Mouse (Mus musculus) cerebellum, adult 11 months (tissue): ENCODE data around the gene Ubald2.

Experiments
- DNase-seq: peaks from one replicate; pipeline ENCODE4 v3.0.0; 2022

Gene Ubald2

DNA sequence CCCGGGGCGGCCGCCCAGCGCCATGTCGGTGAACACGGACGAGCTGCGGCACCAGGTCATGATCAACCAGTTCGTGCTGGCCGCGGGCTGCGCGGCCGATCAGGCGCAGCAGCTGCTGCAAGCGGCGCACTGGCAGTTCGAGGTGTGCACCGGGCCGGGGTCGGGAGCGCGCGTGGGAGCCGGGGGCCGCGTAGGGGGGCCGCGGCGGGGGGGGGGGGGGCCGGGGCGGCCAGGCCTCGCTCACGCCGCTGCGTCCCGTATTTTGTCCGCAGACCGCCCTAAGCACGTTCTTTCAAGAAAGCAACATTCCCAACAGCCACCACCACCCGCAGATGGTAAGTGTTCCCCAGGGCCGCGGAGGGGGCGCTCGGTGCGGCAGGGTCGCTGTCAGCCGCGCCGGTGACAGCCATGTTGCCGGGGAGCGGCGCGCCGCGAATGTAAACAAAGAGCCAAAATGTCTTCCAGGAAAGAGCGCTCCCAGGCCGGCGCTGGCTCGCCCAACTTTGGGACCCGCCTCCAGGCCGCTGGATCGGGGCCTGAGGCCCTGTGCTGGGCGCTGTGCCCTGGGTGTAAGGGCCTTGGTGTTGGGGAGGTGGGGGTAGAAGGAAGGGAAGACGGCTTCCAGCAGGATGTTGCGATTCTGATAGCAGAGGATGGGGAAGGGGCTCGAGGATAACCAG, 533 bp downstream of the Ubald2 start:
- peak; percentile 44 for DNase-seq

- DNase-seq, result no peak
These were observed 1.3 kb downstream of the Ubald2 start for GRCm38 (mm10) chr11:116434967-116435752.

DNA sequence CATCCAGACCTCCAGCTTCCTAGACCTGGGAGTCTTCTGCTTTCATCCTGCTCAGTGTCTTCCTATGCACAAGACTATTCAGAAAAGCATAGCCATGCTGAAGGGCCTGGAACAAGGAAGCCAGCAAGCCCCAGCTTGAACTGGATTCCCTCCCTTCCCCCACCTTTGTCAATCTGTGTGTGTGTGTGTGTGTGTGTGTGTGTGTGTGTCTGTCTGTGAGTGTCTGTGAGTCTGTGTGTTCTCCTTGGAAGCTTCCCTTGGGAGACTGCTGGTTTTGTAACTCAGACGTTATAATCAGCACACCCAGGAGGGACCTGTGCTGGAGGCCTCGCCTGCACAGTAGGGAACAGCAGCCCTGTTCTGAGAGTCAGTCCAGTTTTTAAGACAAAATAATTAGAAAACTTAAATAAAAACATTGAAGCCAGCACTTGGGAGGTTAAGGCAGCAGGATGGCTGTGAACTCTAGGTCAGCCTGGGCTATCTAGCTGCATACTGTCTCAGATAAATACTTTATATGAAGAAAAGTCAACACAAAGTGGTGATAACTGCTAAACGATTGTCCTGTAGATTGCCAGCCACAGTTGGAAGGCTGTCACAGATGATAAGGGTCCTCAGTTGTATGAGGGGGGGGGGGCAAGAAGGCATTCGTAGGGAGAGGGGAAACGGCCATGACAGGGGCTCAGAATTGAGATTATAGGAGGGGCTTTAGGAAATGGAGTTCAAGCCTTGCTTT, 2.3 kb downstream of the Ubald2 start:
- DNase-seq, result no peak

DNA sequence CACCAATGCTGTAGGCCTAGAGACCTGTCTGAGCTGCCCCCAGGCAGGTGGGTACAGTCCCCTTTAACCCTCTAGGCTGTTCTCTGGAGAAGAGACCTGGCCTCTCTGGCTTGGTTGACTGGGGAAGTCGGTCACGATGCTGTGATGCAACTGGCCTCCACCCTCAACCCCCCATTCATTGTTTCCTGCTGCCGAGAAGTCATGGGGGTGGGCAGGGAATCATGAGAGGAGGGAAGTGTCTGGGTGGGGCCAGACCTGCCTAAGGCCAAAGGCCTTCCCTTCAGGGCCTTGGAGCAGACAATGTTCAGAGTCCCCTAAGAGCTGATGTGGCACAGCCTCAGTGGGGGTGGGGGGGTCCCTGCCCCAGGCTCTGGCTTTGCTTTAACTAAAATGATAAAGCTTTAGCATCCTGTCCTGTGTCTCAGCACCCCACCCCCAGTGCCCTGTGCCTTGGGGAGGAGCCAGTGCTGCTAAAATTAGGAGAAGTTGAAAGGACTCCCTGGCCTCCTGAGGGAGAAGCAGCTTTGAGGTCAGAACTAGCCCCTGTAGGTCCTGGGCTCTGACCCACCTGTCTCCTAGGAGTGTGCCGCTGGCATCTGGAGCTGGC, 2.9 kb downstream of the Ubald2 start:
- no peak for DNase-seq

DNA sequence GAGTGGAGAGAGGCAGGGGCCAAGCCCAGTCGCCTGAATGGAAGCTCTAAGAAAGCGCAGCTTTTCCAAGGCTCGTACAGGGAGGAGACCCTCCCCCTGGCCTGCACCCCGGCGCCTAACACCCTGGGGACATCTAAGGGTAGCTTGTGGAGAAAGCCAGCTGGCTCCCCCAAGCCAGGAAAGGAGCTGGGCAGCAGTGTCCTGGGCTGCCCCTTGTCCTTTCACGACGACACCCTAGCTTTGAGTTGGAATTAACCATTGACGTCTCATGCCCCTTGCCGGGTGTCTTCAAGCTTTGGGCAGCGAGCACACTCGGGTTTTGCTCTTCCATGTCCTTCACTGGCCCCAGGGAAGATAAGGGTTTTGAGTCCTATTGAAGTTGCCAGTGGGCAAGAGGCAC, 3.6 kb downstream of the Ubald2 start:
- no peak for DNase-seq

- DNase-seq, result no peak
These were observed 5.7 kb downstream of the Ubald2 start for GRCm38 (mm10) chr11:116439269-116440240.

DNA sequence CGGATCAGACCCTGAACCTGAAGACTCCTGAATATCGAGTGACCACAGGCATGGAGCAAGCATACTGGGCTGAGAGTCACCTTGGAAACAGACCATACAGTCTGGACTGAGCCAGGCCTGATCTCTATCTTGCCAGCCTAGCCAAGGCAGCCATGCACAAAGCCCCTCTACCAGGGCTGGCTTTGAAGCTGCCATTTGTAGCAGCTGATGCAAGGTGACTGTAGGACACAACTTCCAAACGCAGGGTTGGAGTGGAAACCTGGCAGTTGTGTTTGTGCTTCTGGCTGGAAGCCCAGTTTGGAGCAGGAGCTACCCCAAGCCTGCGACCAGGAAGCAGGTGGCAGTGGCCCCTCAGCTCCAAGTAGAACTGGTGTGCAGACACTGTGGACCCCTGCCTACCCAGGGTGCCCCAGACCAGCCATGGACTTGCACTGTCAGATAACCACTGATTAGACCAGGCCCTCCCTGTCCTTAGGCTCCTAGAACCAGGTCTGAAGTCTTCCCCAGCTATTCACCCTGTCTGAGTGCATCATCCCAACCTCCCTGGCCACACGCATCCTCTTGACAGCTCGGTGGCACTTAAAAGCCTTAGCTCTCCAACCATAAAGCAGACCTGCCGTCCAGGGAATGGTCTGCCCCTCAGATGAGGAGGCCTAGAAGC, 6.6 kb downstream of the Ubald2 start:
- DNase-seq, result no peak

- no peak for DNase-seq
These were observed 8.4 kb downstream of the Ubald2 start for GRCm38 (mm10) chr11:116442129-116442866.

- DNase-seq, result no peak
These were observed 8.9 kb downstream of the Ubald2 start for GRCm38 (mm10) chr11:116442867-116443177.

GRCm38 (mm10) chr11:116443311-116443710, 9.4 kb downstream of the Ubald2 start:
- DNase-seq, result no peak

- no peak for DNase-seq
These were observed 10.0 kb downstream of the Ubald2 start for GRCm38 (mm10) chr11:116443935-116444334.

- DNase-seq, result peak; percentile 88
These were observed 11.9 kb downstream of the Ubald2 start for GRCm38 (mm10) chr11:116445596-116446307.

GRCm38 (mm10) chr11:116446308-116446887, 12.5 kb downstream of the Ubald2 start:
- DNase-seq, result no peak

DNA sequence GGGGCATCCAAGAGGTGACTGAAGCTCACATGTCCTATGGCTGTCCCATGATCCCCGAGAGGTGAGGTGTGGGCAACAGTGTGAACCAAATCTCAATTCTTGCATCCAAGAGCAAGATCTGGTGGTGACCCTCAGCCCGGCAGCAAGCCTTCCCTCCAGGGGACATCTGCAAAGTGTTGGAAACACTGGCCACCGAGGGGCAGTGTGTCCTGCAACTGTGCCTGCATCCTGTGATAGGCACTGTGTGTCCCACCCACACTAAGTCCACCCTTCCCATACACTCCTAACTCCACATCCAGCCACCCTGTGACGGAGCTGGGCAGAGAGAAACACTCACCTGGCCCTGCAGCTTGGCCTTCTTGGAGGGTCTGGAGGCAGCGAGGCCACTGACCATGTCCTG, 13.9 kb downstream of the Ubald2 start:
- DNase-seq, result no peak

DNA sequence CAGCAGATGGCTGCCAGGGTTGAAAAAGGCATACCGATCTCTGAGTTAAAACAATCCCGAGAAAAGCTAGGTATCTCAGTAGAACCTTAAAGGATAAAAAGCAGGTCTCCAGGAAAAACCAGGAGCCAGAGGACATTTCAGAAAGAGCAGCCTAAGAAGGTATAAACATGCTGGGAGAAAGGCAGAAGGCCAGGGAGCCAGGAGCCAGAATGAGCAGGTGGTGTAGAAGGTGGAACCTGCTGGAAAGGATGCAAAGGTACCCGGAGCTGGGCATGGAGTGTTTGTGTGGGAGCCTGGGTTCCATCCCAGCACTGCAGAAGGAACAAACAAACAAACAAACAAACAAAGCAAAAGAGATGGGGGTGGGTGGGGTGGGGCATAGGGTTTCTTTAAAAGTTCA, 15.4 kb downstream of the Ubald2 start:
- DNase-seq, result no peak

GRCm38 (mm10) chr11:116453889-116454288, 20.0 kb downstream of the Ubald2 start:
- no peak for DNase-seq

DNA sequence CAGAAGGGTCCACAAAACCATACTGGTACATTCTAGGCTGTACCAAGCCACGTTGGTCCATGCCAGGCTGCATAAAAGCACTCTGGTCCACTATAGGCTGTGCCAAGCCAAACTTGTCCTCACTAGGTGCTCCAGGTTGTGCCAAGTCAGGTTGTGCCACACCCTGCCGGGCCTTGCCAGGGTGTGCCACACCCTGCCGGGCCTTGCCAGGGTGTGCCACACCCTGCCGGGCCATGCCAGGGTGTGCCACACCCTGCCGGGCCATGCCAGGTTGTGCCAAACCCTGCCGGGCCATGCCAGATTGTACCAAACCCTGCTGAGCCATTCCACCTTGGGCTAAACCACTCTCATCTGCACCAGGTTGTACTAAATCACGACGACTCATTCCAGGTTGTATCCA, 22.3 kb downstream of the Ubald2 start:
- no peak for DNase-seq

- no peak for DNase-seq
These were observed 25.9 kb downstream of the Ubald2 start for GRCm38 (mm10) chr11:116459786-116460185.

GRCm38 (mm10) chr11:116463338-116463737, 29.4 kb downstream of the Ubald2 start:
- DNase-seq, result no peak

- DNase-seq, result peak; percentile 68
These were observed 29.9 kb downstream of the Ubald2 start for GRCm38 (mm10) chr11:116463833-116464232.
